Mouse (Mus musculus): ENCODE measurements around the gene Gpr85.

The Gpr85 gene

DNA sequence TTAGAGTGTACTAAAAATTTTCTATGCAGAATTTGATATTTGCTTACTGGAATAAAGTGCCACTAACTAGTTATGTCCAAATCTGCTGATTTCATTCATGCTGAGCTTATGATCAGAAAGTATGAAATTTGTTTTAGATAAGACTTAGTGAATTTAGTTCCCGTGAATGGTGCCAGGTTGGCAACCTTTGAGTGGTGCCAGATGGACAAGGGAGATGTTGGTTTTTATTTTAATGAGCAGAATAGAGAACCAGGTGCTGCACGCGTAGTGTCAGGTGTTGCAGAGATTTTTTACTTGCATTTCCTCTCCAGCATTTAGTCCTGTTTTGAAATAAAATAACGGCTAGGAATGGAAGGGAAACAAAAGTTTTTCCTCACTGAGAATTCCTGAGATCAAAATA lies 27.6 kb downstream of the Gpr85 start:
- DNase-seq, result no peak

DNA sequence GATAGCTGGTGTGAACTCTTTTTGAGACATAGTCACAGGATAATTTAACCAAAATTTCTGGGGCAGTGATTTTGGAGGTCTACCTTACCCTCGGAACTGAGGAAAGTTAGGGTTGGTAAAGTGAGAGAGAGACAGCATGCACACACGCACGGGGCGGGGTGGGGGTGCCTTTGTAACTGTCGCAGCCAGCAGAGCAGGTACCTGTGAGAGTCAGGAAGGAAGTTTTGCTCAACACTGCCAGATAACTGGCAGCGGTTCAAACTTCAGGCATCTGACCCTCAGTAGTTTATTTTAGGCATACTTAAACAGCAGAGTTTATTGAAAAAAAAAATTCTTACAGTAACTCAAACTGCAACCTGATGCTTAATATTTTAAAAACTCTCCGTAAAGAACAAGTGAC lies 39.7 kb downstream of the Gpr85 start:
- no peak for DNase-seq

DNA sequence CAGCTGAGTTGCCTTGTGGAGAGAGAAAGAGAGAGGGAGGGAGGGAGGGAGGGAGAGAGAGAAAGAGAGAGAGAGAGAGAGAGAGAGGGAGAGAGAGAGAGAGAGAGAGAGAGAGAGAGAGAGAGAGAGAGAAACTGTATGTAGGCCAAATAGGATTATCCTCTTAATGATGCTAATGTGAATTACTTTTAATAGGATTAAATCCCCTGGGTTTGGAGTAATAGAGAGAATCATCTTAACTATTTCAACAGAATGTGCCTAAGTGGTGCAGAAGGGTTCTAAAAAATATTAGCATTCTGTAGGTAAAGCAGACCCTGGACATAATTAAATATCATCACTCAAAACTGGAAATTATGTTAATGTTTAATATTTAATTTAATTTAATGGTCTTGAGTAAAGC lies 42.4 kb downstream of the Gpr85 start:
- no peak for DNase-seq

Measured in kidney, postnatal 25 days (tissue).